Mouse (Mus musculus) small intestine, adult 2 months (tissue): ENCODE data around the gene Sptlc2.

ENCODE experiments used
- CTCF ChIP-seq: fragments of 200-500 bp; IDR thresholded peaks from 2 replicates; pipeline ENCODE4 v1.5.1; 2012; ENCODE audit warnings: low read depth, mild to moderate bottlenecking, control low read depth, inconsistent platforms, low read length, moderate library complexity, mixed read lengths; ENCODE audit not compliant: insufficient replicate concordance, insufficient read length; ENCODE audit errors: extremely low read depth
- POLR2A ChIP-seq: fragments of 200-500 bp; IDR thresholded peaks from 2 replicates; pipeline ENCODE4 v1.6.1; 2012; ENCODE audit warnings: low read depth, mild to moderate bottlenecking, control low read depth, inconsistent platforms, low read length, moderate library complexity

DNA sequence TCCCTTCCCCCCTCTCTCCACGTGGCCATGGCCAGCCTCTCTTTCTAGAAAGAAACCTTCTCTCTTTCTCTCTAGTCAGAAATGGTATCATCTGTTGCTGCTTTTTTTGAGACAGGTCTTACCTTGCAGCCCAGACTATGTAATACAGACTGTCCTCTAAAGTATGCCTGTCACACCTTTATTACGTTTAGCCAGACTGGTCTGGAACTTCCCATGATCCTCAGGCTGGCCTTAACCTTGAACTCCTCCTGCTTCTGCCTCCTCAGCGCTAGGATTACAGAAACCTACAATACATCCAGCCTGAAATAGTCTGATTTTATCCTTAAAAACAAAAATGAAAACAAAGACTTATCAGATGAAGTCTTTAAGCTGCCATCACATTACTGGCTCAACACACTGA lies 68.9 kb downstream of the Sptlc2 start:
- TF ChIP-seq POLR2A: no peak
- TF ChIP-seq CTCF: no peak
